11 mouse cellular contexts compared by ENCODE assay signal in the genomic region with DNA sequence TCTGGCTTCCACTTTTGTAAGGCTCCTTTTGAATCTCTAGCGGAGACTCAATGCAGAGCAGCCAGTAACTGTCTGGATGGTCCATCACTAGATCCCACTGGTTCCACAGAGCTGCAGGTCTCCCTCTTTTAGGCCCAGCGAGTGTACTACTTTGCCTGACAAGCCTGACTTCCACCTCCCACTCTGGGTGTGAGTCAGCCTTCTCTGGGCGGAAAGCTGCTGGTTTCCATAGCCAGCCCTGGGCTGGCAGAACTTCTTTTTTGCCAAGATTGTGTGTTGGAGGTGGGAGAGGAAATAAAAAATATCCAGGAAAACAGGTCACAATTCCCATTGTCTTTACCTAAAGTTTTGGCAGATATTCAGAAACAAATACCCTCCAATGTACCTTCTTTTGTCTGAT. TPM values are rescaled to one million over a fixed set of nuclear protein-coding genes. Genes with fewer than 3 reads are reported as not detected.
DNase-seq lines count a peak whose midpoint lies in the region.
"Had no signal": no experiment of that assay in that cellular context is flagged by ENCODE, and none has a peak within 500 bp of the region (broad histone marks: within the 10 kb centered on the region; RNA-seq: fewer than 3 reads in every experiment).

No protein-coding gene starts in this region.

- DNase-seq in adrenal gland, adult (ENCODE audit: inconsistent age in 2 of 2, low spot score in 1 of 2): peak; percentile 30 to 55
- DNase-seq in adrenal gland, adult 18-20 months (ENCODE audit: low spot score in 2 of 2): no peak
- DNase-seq in layer of hippocampus, adult 11-12 months (ENCODE audit: low spot score): peak; percentile 48
- DNase-seq in layer of hippocampus, adult 9-10 months (ENCODE audit: low spot score): no peak
- DNase-seq in brain, adult 2 months (ENCODE audit: low read depth, low spot score): peak; percentile 89
- peak; percentile 70 for DNase-seq in layer of hippocampus, adult 9-11 months
- no peak for DNase-seq in ovary, postnatal 10 days (ENCODE audit: low spot score)
- DNase-seq in embryo, embryonic 11 days: no peak
- DNase-seq: cerebellum, adult 18-20 months; gastrocnemius, postnatal 36 days; lung, postnatal 4 days had no signal

RNA-seq across cellular contexts. Expression of a gene that starts 17.9 kb away (rescaled TPM):
- 10 to 100 TPM; 36.3 to 49.7 TPM for total RNA-seq in adrenal gland, adult 18-20 months (2021)

RNA-seq across cellular contexts. Expression of a gene that starts 18.1 kb away (rescaled TPM):
- 1 to 10 TPM; 4.6 to 5.2 TPM for total RNA-seq in adrenal gland, adult 18-20 months (2021)

RNA-seq across cellular contexts. Expression of a gene that starts 41.8 kb away (rescaled TPM):
- 10 to 100 TPM in 1 of 2 experiments, 1 to 10 TPM in 1; 9.6 to 32.5 TPM for total RNA-seq in adrenal gland, adult 18-20 months (2021)

Comparison
In these comparisons a context has a peak if more than half of its experiments do, and no peak if none do; other contexts are left out.
1. DNase-seq: peak in adrenal gland, adult (2 of 2), layer of hippocampus, adult 11-12 months (single experiment), brain, adult 2 months (single experiment) and layer of hippocampus, adult 9-11 months (single experiment); none in adrenal gland, adult 18-20 months (0 of 2), layer of hippocampus, adult 9-10 months (single experiment), ovary, postnatal 10 days (single experiment) and embryo, embryonic 11 days (single experiment).